Mouse (Mus musculus): Measurements from ENCODE around the gene Il12rb1.

DNA sequence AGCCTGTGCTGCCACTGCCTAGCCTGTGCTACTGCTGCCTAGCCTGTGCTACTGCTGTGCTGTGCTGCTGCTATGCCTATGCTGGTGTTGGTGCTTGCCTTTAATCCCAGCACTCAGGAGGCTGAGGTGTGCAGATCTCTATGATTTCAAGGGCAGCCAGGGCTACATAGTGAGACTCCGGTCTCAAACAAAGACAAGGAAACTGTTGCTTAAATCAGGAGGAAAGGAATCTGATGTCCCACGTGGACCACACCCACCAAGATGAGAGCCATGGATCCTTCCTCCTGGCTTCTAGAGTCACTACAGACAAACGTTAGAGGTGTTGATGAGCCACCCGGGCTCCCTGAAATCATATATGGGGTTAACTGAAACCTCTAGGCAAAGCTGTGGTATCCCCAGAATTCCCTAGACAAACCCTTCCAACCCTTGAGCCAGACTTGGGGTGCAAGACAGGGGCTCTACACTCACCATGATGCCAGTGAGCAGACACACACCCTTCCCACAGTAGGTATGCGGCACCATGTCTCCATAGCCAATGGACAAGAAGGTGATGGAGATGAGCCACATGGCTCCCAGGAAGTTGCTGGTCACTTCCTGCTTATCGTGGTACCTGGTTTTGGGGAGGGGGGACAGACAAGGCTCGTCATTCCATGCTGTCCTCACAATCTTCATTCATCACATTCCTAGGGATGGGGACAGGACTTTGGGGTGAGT is 42.0 kb downstream of the Il12rb1 start:
- TF ChIP-seq CTCF (IDR thresholded peaks at IDR 0.05; ENCODE audit: extremely low read depth, insufficient read depth, low read length) (no peak), POLR2A (IDR thresholded peaks at IDR 0.05; ENCODE audit: extremely low read depth, insufficient read depth, low read length) (no peak)

All from cortical plate, adult 2 months (tissue).